Mouse (Mus musculus) embryonic facial prominence, embryonic 15.5 days (tissue): ENCODE data around the gene Twistnb. TPM values are rescaled to one million over a fixed set of nuclear protein-coding genes. Genes with fewer than 3 reads are reported as not detected.
A peak's percentile ranks its signal among the peaks of the same experiment; 100 is the strongest.

Source experiments
- ATAC-seq: fragments of 200-750 bp; cut with Nextera tagmentation; 2 replicates; pipeline ENCODE4 v1.8.0; 2017; ENCODE audit warnings: low read depth, moderate TSS enrichment; ENCODE audit not compliant: insufficient number of reproducible peaks, low FRiP score, low TSS enrichment
- H3K27ac ChIP-seq: fragments of 300-500 bp; sonication (generic); replicated peaks from 2 replicates; pipeline ENCODE4 v1.5.1; 2015; ENCODE audit warnings: mild to moderate bottlenecking, inconsistent platforms
- H3K27me3 ChIP-seq: fragments of 300-500 bp; sonication (generic); 2 replicates; pipeline ENCODE4 v1.6.1; 2015; ENCODE audit warnings: inconsistent platforms
- H3K36me3 ChIP-seq: fragments of 300-500 bp; sonication (generic); 2 replicates; pipeline ENCODE4 v1.6.1; 2015; ENCODE audit warnings: mild to moderate bottlenecking, inconsistent platforms
- H3K4me1 ChIP-seq: fragments of 300-500 bp; sonication (generic); 2 replicates; pipeline ENCODE4 v1.6.1; 2015; ENCODE audit warnings: inconsistent platforms
- H3K4me2 ChIP-seq: fragments of 300-500 bp; sonication (generic); replicated peaks from 2 replicates; pipeline ENCODE4 v1.6.1; 2015; ENCODE audit warnings: mild to moderate bottlenecking, inconsistent platforms
- H3K4me3 ChIP-seq: fragments of 300-500 bp; sonication (generic); replicated peaks from 2 replicates; pipeline ENCODE4 v1.5.1; 2015; ENCODE audit warnings: mild to moderate bottlenecking, inconsistent platforms
- H3K9ac ChIP-seq: fragments of 300-500 bp; sonication (generic); 2 replicates; pipeline ENCODE4 v1.6.1; 2015; ENCODE audit warnings: inconsistent platforms
- H3K9me3 ChIP-seq: fragments of 300-500 bp; sonication (generic); replicated peaks from 2 replicates; pipeline ENCODE4 v1.6.1; 2016; ENCODE audit warnings: inconsistent platforms
- WGBS: fragments of 180-500 bp; shearing (Covaris S2); methylation state at CpG from one replicate; pipeline ENCODE4 v1.1.7; 2015; 5-methylcytosine and 5-hydroxymethylcytosine counted together
- polyA plus RNA-seq: library from polyadenylated mRNA; unstranded; fragments of >200 nt; fragmentation: Nextera tagmentation; extraction: Ambion mirVana; gene quantifications from 2 replicates; pipeline ENCODE4 v1.2.1, GENCODE M21; 2015

Twistnb gene
- polyA plus RNA-seq, 1 experiment from 2014 or later = 50.6 TPM

DNA sequence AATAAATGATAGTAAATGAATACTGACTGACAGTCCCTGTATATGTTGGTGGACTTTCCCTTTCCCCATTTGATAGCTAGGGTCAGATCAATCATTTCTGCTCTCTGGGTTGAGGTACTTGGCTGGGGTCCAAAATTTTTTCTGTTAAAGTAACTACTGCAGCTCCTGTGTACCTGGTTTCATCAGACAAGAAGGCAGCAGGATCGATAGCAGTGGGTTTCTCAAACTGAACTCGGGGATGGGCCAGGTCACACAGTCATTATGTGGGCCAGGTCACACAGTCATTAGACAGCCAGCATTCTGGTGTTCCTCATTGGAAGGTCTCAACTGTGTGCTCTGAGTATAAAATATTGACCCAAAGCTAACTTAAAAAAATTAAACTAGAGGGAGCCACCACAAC, 1.7 kb upstream of the Twistnb start:
- no peaks in the 10 kb centered on the region for H3K9me3 ChIP-seq
- no peak overlapping the region for H3K4me2 ChIP-seq
- H3K27ac ChIP-seq = no peak overlapping the region
- H3K27me3 ChIP-seq = no peaks in the 10 kb centered on the region; the same call in 1 of the 2 replicates
- H3K4me1 ChIP-seq = peaks cover 6% of the 10 kb centered on the region; the same call in 1 of the 2 replicates
- WGBS = 74% methylated on average over 2 of the region's 2 CpGs
- ATAC-seq = no peak
- H3K9ac ChIP-seq = no peak overlapping the region
- H3K36me3 ChIP-seq = no peaks in the 10 kb centered on the region
- H3K4me3 ChIP-seq = no peak overlapping the region

DNA sequence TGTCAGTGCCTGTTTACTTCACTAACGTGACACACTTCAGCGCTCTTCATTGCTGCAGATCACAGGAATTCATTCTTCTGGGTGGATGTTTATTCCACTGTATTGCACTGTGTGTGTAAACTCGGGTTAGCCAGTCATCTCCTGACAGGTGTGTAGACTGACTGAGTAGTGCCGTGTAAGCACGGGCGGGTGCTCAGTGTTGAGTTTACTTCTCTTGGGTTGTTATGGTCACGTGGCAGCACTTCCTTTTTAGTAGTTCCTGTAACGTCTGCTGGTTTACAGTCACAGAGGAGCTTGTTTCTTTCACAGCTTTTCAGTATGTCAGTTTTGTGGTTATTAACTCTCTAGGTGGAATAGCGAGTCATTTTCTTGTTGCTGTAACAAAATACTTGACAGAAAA, 4.4 kb downstream of the Twistnb start:
- H3K4me2 ChIP-seq = no peak overlapping the region
- peaks cover 8% of the 10 kb centered on the region; the same call in 1 of the 2 replicates for H3K36me3 ChIP-seq
- no peaks in the 10 kb centered on the region for H3K27me3 ChIP-seq
- H3K9ac ChIP-seq = no peak overlapping the region
- H3K4me1 ChIP-seq = peaks cover 6% of the 10 kb centered on the region; the same call in 1 of the 2 replicates
- H3K27ac ChIP-seq = no peak overlapping the region
- H3K4me3 ChIP-seq = no peak overlapping the region
- H3K9me3 ChIP-seq = no peaks in the 10 kb centered on the region
- 82% methylated on average over 9 of the region's 9 CpGs for whole genome bisulfite sequencing
- no peak for ATAC-seq

DNA sequence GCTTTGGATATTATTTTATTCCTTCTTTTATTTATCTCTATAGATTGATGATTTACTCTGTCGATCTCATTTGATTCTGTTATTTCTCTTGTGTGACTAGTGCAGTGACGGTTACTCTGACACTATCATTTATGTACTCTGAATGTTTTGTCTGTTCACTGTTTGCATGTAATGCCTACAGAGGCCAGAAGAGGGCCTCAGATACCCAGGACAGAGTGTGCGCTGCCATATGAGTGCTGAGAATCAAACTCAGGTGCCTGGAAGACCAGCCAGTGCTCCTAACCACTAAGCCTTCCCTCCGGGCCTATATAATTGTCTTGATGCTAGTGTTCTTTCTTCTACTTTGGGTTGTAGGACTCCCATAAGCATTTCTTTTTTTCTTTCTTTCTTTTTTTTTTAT, 5.3 kb downstream of the Twistnb start:
- Histone ChIP-seq H3K4me1 (peaks cover 6% of the 10 kb centered on the region; the same call in 1 of the 2 replicates), H3K4me2 (no peak overlapping the region), H3K27me3 (no peaks in the 10 kb centered on the region), H3K9me3 (no peaks in the 10 kb centered on the region), H3K4me3 (no peak overlapping the region), H3K27ac (no peak overlapping the region), H3K9ac (no peak overlapping the region), H3K36me3 (peaks cover 11% of the 10 kb centered on the region; the same call in 1 of the 2 replicates)
- WGBS = 94% methylated on average over 4 of the region's 4 CpGs
- ATAC-seq = no peak

DNA sequence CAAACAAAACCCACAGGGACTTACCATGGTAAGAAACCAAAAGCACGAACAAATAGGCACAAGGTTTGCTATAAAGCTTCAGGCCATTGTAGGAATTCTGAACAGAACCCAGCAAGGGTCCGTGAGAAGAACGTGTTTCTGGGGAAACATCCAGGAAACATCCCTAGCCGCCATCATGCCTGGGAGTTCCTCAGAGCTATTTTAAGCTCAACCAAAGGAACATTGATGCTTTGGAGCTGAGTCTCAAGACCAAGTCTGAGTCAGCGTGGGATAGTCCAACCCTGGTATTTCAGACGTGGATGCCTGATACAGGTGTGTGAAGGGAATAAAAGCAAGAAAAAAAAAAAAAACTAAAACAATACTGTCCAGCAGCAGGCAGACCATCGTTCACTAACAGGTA, 26.0 kb downstream of the Twistnb start:
- Histone ChIP-seq H3K27me3 (no peaks in the 10 kb centered on the region), H3K9ac (no peak overlapping the region), H3K4me1 (no peaks in the 10 kb centered on the region), H3K9me3 (no peaks in the 10 kb centered on the region), H3K27ac (peak overlapping the region; percentile 13), H3K4me2 (no peak overlapping the region), H3K4me3 (no peak overlapping the region), H3K36me3 (no peaks in the 10 kb centered on the region)
- 61% methylated on average over 7 of the region's 7 CpGs for WGBS
- no peak for ATAC-seq

DNA sequence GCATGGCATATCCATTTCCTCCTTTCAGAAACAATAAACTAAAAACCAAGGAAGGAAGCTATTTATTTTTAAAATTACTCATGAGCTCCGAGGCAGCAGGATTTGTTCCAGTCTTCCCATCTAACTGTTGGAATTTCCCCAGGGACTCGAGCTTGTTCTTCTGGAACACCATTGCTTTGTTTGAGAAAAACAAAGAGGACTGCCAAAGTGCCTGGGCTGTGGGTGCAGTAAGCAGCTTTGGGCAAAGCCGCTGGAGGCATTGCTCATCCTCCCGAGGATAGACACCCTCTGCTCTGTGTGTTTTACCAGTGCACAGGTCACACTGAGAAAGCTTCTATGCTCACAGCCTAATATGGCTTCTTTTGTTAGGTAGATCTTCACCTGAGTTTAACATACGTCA, 26.8 kb downstream of the Twistnb start:
- 30% methylated on average over 5 of the region's 5 CpGs for WGBS
- no peaks in the 10 kb centered on the region for H3K27me3 ChIP-seq
- no peak overlapping the region for H3K9ac ChIP-seq
- no peaks in the 10 kb centered on the region for H3K9me3 ChIP-seq
- H3K27ac ChIP-seq = no peak overlapping the region
- H3K4me1 ChIP-seq = no peaks in the 10 kb centered on the region
- no peaks in the 10 kb centered on the region for H3K36me3 ChIP-seq
- H3K4me3 ChIP-seq = no peak overlapping the region
- ATAC-seq = no peak
- no peak overlapping the region for H3K4me2 ChIP-seq

DNA sequence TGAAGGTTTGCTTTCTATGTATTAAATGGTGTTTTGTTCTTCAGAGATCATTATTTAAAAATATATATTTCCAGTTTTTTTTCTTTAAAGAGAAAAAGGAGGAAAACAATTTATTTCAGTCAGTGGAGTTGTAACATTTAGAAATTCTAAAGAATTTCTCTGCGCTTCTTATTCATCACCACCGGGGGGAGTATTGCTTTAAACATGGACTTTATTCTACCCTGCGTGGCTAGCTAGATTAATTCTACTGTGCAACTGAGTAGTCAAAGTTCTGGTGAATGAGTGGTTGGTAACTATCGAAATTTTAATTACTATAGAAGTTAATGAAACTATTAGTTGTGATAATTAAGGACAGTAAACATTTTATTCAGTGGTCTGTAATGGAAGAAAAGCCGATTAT, 51.5 kb downstream of the Twistnb start:
- no peak for ATAC-seq
- no peak overlapping the region for H3K9ac ChIP-seq
- H3K4me3 ChIP-seq = no peak overlapping the region
- H3K36me3 ChIP-seq = no peaks in the 10 kb centered on the region
- 22% methylated on average over 5 of the region's 5 CpGs for WGBS
- H3K9me3 ChIP-seq = no peaks in the 10 kb centered on the region
- H3K4me2 ChIP-seq = no peak overlapping the region
- H3K27me3 ChIP-seq = no peaks in the 10 kb centered on the region; the same call in 1 of the 2 replicates
- H3K27ac ChIP-seq = no peak overlapping the region
- no peaks in the 10 kb centered on the region for H3K4me1 ChIP-seq

DNA sequence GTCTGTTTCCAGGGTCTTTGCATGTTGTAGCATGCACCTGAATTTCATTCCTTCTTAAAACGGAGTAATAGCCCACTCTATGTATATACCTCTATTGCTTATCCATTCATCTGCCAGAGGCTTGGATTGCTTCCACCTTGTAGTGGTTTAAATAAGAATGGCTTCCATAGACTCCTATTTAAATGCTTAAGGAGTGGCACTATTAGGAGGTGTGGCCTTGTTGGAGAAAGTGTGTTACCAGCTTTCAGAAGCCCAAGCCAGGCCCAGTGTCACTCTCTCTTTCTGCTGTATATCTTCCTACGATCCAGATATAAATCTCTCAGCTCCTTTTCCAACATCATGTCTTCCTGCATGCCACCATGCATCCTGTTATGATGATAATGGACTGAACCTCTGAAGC, 53.5 kb downstream of the Twistnb start:
- no peak for ATAC-seq
- H3K9ac ChIP-seq = no peak overlapping the region
- no peak overlapping the region for H3K27ac ChIP-seq
- no peaks in the 10 kb centered on the region; the same call in 1 of the 2 replicates for H3K27me3 ChIP-seq
- H3K36me3 ChIP-seq = no peaks in the 10 kb centered on the region
- H3K9me3 ChIP-seq = no peaks in the 10 kb centered on the region
- no peak overlapping the region for H3K4me2 ChIP-seq
- no peak overlapping the region for H3K4me3 ChIP-seq
- 71% methylated on average over 2 of the region's 2 CpGs for WGBS
- no peaks in the 10 kb centered on the region for H3K4me1 ChIP-seq

Other genes with a start within 250 kb of the Twistnb start
- gene Efcab10, start 34.8 kb upstream of the Twistnb start, polyA plus RNA-seq = 6.2 and 12.2 TPM in 2 replicates